Mouse (Mus musculus) brain, embryonic 14.5 days (tissue): Measurements from ENCODE around the gene Hhat.

Source experiments
- CTCF ChIP-seq: fragments of 200-500 bp; IDR thresholded peaks from 2 replicates; pipeline ENCODE4 v1.5.1; 2012; ENCODE audit warnings: inconsistent platforms, mild to moderate bottlenecking, moderate library complexity, borderline replicate concordance; ENCODE audit not compliant: insufficient read depth, insufficient read length; ENCODE audit errors: extremely low read depth
- POLR2A ChIP-seq: fragments of 200-500 bp; IDR thresholded peaks from 2 replicates; pipeline ENCODE4 v1.6.1; 2012; ENCODE audit warnings: mild to moderate bottlenecking, inconsistent platforms, borderline replicate concordance; ENCODE audit not compliant: poor library complexity, insufficient read depth, insufficient read length, severe bottlenecking; ENCODE audit errors: extremely low read depth

- TF ChIP-seq CTCF (no peak), POLR2A (no peak)
These were observed 297.9 kb downstream of the Hhat start for GRCm38 (mm10) chr1:192473134-192473533.
